Mouse (Mus musculus) bone marrow, adult 2 months (tissue): Measurements from ENCODE around the gene Irf6.

ENCODE experiments used
- CTCF ChIP-seq: fragments of 200-500 bp; IDR thresholded peaks from 2 replicates; pipeline ENCODE4 v1.5.1; 2011; ENCODE audit warnings: low read length, control low read depth; ENCODE audit not compliant: control insufficient read depth, insufficient read depth
- POLR2A ChIP-seq: fragments of 200-500 bp; IDR thresholded peaks from 2 replicates; pipeline ENCODE4 v1.6.1; 2011; ENCODE audit warnings: low read depth, mild to moderate bottlenecking, control low read depth, low read length, borderline replicate concordance; ENCODE audit not compliant: control insufficient read depth

- TF ChIP-seq CTCF = no peak
- TF ChIP-seq POLR2A = no peak
Measured at GRCm38 (mm10) chr1:193146416-193146815, 6.5 kb upstream of the Irf6 start.
